Mouse (Mus musculus): Measurements from ENCODE around the gene Ripk4. TPM values are rescaled to one million over a fixed set of nuclear protein-coding genes. Genes with fewer than 3 reads are reported as not detected.

Gene Ripk4
- total and polyA plus RNA-seq, 3 experiments, result 0.05 TPM; not detected in 2

GRCm38 (mm10) chr16:97763990-97764340 lies 378 bp upstream of the Ripk4 start:
- ATAC-seq (ENCODE audit: extremely low read depth, insufficient number of reproducible peaks, low FRiP score, poor library complexity, severe bottlenecking) (no peak), DNase-seq (ENCODE audit: low spot score) (no peak)
- Histone ChIP-seq H3K4me3 (ENCODE audit: low read depth, low read length) (no peak overlapping the region), H3K36me3 (replicated peaks) (no peaks in the 10 kb centered on the region), H3K9me3 (replicated peaks) (peaks cover 8% of the 10 kb centered on the region), H3K4me1 (ENCODE audit: insufficient read depth, low read depth, low read length) (no peaks in the 10 kb centered on the region), H3K27me3 (ENCODE audit: insufficient read depth, low read length) (peaks cover 31% of the 10 kb centered on the region)
- TF ChIP-seq GATA2 (IDR thresholded peaks at IDR 0.05; ENCODE audit: borderline replicate concordance, low read depth, low read length), result no peak
- no peak for TF ChIP-seq CTCF (IDR thresholded peaks at IDR 0.05; ENCODE audit: low read depth, low read length)
- no peak for TF ChIP-seq POLR2AphosphoS5 (IDR thresholded peaks at IDR 0.05; ENCODE audit: insufficient replicate concordance, low read depth, low read length)
- no peak for TF ChIP-seq TAL1 (conservative IDR thresholded peaks at IDR 0.05; ENCODE audit: low read depth, low read length)
- TF ChIP-seq GATA1 (IDR thresholded peaks at IDR 0.05; ENCODE audit: borderline replicate concordance, low read length), result no peak

GRCm38 (mm10) chr16:97761782-97762181 lies 1.8 kb downstream of the Ripk4 start:
- H3K4me1 ChIP-seq (ENCODE audit: insufficient read depth, low read depth, low read length), result no peaks in the 10 kb centered on the region
- peaks cover 8% of the 10 kb centered on the region for H3K9me3 ChIP-seq (replicated peaks)
- no peaks in the 10 kb centered on the region for H3K36me3 ChIP-seq (replicated peaks)
- TF ChIP-seq TAL1 (conservative IDR thresholded peaks at IDR 0.05; ENCODE audit: low read depth, low read length) (no peak), CTCF (IDR thresholded peaks at IDR 0.05; ENCODE audit: low read depth, low read length) (no peak), POLR2AphosphoS5 (IDR thresholded peaks at IDR 0.05; ENCODE audit: insufficient replicate concordance, low read depth, low read length) (no peak)
- no peak for DNase-seq (ENCODE audit: low spot score)
- no peak for ATAC-seq (ENCODE audit: extremely low read depth, insufficient number of reproducible peaks, low FRiP score, poor library complexity, severe bottlenecking)
- H3K27me3 ChIP-seq (ENCODE audit: insufficient read depth, low read length), result peaks cover 25% of the 10 kb centered on the region
- no peak overlapping the region for H3K4me3 ChIP-seq (ENCODE audit: low read depth, low read length)

- DNase-seq (ENCODE audit: low spot score) (no peak), ATAC-seq (ENCODE audit: extremely low read depth, insufficient number of reproducible peaks, low FRiP score, poor library complexity, severe bottlenecking) (no peak)
- Histone ChIP-seq H3K4me3 (ENCODE audit: low read depth, low read length) (no peak overlapping the region), H3K36me3 (replicated peaks) (no peaks in the 10 kb centered on the region), H3K4me1 (ENCODE audit: insufficient read depth, low read depth, low read length) (no peaks in the 10 kb centered on the region), H3K27me3 (ENCODE audit: insufficient read depth, low read length) (peaks cover 15% of the 10 kb centered on the region; the same call in 1 of the 2 replicates), H3K9me3 (replicated peaks) (peaks cover 8% of the 10 kb centered on the region)
- TF ChIP-seq TAL1 (conservative IDR thresholded peaks at IDR 0.05; ENCODE audit: low read depth, low read length) (no peak), CTCF (IDR thresholded peaks at IDR 0.05; ENCODE audit: low read depth, low read length) (no peak), POLR2AphosphoS5 (IDR thresholded peaks at IDR 0.05; ENCODE audit: insufficient replicate concordance, low read depth, low read length) (no peak), GATA2 (IDR thresholded peaks at IDR 0.05; ENCODE audit: borderline replicate concordance, low read depth, low read length) (no peak), GATA1 (IDR thresholded peaks at IDR 0.05; ENCODE audit: borderline replicate concordance, low read length) (no peak)
Observed at GRCm38 (mm10) chr16:97759681-97760080, 3.9 kb downstream of the Ripk4 start.

- no peaks in the 10 kb centered on the region for H3K36me3 ChIP-seq (replicated peaks)
- no peaks in the 10 kb centered on the region for H3K4me1 ChIP-seq (ENCODE audit: insufficient read depth, low read depth, low read length)
- TF ChIP-seq TAL1 (conservative IDR thresholded peaks at IDR 0.05; ENCODE audit: low read depth, low read length) (no peak), GATA1 (IDR thresholded peaks at IDR 0.05; ENCODE audit: borderline replicate concordance, low read length) (no peak), POLR2AphosphoS5 (IDR thresholded peaks at IDR 0.05; ENCODE audit: insufficient replicate concordance, low read depth, low read length) (no peak), CTCF (IDR thresholded peaks at IDR 0.05; ENCODE audit: low read depth, low read length) (no peak)
- H3K9me3 ChIP-seq (replicated peaks), result peaks cover 2% of the 10 kb centered on the region; the same call in 1 of the 2 replicates
- DNase-seq (ENCODE audit: low spot score), result no peak
- no peak overlapping the region for H3K4me3 ChIP-seq (ENCODE audit: low read depth, low read length)
- peaks cover 10% of the 10 kb centered on the region; the same call in 1 of the 2 replicates for H3K27me3 ChIP-seq (ENCODE audit: insufficient read depth, low read length)
- no peak for ATAC-seq (ENCODE audit: extremely low read depth, insufficient number of reproducible peaks, low FRiP score, poor library complexity, severe bottlenecking)
Observed at GRCm38 (mm10) chr16:97758288-97758687, 5.3 kb downstream of the Ripk4 start.

GRCm38 (mm10) chr16:97756460-97756859 lies 7.1 kb downstream of the Ripk4 start:
- Histone ChIP-seq H3K27me3 (ENCODE audit: insufficient read depth, low read length) (peaks cover 3% of the 10 kb centered on the region; the same call in 1 of the 2 replicates), H3K4me1 (ENCODE audit: insufficient read depth, low read depth, low read length) (no peaks in the 10 kb centered on the region), H3K36me3 (replicated peaks) (no peaks in the 10 kb centered on the region), H3K9me3 (replicated peaks) (no peaks in the 10 kb centered on the region), H3K4me3 (ENCODE audit: low read depth, low read length) (no peak overlapping the region)
- TF ChIP-seq TAL1 (conservative IDR thresholded peaks at IDR 0.05; ENCODE audit: low read depth, low read length) (no peak), GATA1 (IDR thresholded peaks at IDR 0.05; ENCODE audit: borderline replicate concordance, low read length) (no peak), POLR2AphosphoS5 (IDR thresholded peaks at IDR 0.05; ENCODE audit: insufficient replicate concordance, low read depth, low read length) (no peak), GATA2 (IDR thresholded peaks at IDR 0.05; ENCODE audit: borderline replicate concordance, low read depth, low read length) (no peak), CTCF (IDR thresholded peaks at IDR 0.05; ENCODE audit: low read depth, low read length) (no peak)
- no peak for ATAC-seq (ENCODE audit: extremely low read depth, insufficient number of reproducible peaks, low FRiP score, poor library complexity, severe bottlenecking)
- no peak for DNase-seq (ENCODE audit: low spot score)

- no peak for DNase-seq (ENCODE audit: low spot score)
- Histone ChIP-seq H3K27me3 (ENCODE audit: insufficient read depth, low read length) (peaks cover 11% of the 10 kb centered on the region; the same call in 1 of the 2 replicates), H3K4me3 (ENCODE audit: low read depth, low read length) (no peak overlapping the region), H3K4me1 (ENCODE audit: insufficient read depth, low read depth, low read length) (no peaks in the 10 kb centered on the region), H3K36me3 (replicated peaks) (no peaks in the 10 kb centered on the region), H3K9me3 (replicated peaks) (no peaks in the 10 kb centered on the region)
- no peak for TF ChIP-seq GATA1 (IDR thresholded peaks at IDR 0.05; ENCODE audit: borderline replicate concordance, low read length)
- no peak for TF ChIP-seq CTCF (IDR thresholded peaks at IDR 0.05; ENCODE audit: low read depth, low read length)
- no peak for TF ChIP-seq TAL1 (conservative IDR thresholded peaks at IDR 0.05; ENCODE audit: low read depth, low read length)
- no peak for TF ChIP-seq POLR2AphosphoS5 (IDR thresholded peaks at IDR 0.05; ENCODE audit: insufficient replicate concordance, low read depth, low read length)
- no peak for TF ChIP-seq GATA2 (IDR thresholded peaks at IDR 0.05; ENCODE audit: borderline replicate concordance, low read depth, low read length)
- ATAC-seq (ENCODE audit: extremely low read depth, insufficient number of reproducible peaks, low FRiP score, poor library complexity, severe bottlenecking), result no peak
Observed at GRCm38 (mm10) chr16:97752316-97752941, 11.2 kb downstream of the Ripk4 start.
